Mouse (Mus musculus) neural tube, embryonic 12.5 days (tissue): Measurements from ENCODE around the gene Cenpu. TPM values are rescaled to one million over a fixed set of nuclear protein-coding genes. Genes with fewer than 3 reads are reported as not detected.
"Not testable (repeated sequence)": the region's sequence is repeated elsewhere in the genome, so short reads cannot be mapped to it uniquely, and the experiment has no call there.

Experiments
- ATAC-seq: fragments of 200-750 bp; cut with Nextera tagmentation; 2 replicates; pipeline ENCODE4 v1.8.0; 2017; ENCODE audit warnings: low read depth, mild to moderate bottlenecking, moderate TSS enrichment, moderate library complexity; ENCODE audit not compliant: low FRiP score
- H3K27ac ChIP-seq: fragments of 300-500 bp; sonication (generic); 2 replicates; pipeline ENCODE4 v1.5.1; 2016
- H3K27me3 ChIP-seq: fragments of 300-500 bp; sonication (generic); replicated peaks from 2 replicates; pipeline ENCODE4 v1.6.1; 2016; ENCODE audit warnings: mild to moderate bottlenecking
- H3K36me3 ChIP-seq: fragments of 300-500 bp; sonication (generic); 2 replicates; pipeline ENCODE4 v1.6.1; 2016; ENCODE audit warnings: mild to moderate bottlenecking
- H3K4me1 ChIP-seq: fragments of 300-500 bp; sonication (generic); 2 replicates; pipeline ENCODE4 v1.6.1; 2016
- H3K4me2 ChIP-seq: fragments of 300-500 bp; sonication (generic); replicated peaks from 2 replicates; pipeline ENCODE4 v1.6.1; 2016; ENCODE audit warnings: mild to moderate bottlenecking
- H3K4me3 ChIP-seq: fragments of 300-500 bp; sonication (generic); 2 replicates; pipeline ENCODE4 v1.5.1; 2016
- H3K9ac ChIP-seq: fragments of 300-500 bp; sonication (generic); 2 replicates; pipeline ENCODE4 v1.6.1; 2016; ENCODE audit warnings: mild to moderate bottlenecking
- H3K9me3 ChIP-seq: fragments of 300-500 bp; sonication (generic); 2 replicates; pipeline ENCODE4 v1.6.1; 2016; ENCODE audit warnings: mild to moderate bottlenecking
- WGBS: fragments of 180-500 bp; shearing (Covaris S2); methylation state at CpG from one replicate; pipeline ENCODE4 v1.1.7; 2016; 5-methylcytosine and 5-hydroxymethylcytosine counted together
- polyA plus RNA-seq: library from polyadenylated mRNA; unstranded; fragments of >200 nt; fragmentation: Nextera tagmentation; extraction: Ambion mirVana; gene quantifications from 2 replicates; pipeline ENCODE4 v1.2.1, GENCODE M21; 2016

Gene Cenpu
- polyA plus RNA-seq, 1 experiment from 2014 or later, result 15.8 TPM

DNA sequence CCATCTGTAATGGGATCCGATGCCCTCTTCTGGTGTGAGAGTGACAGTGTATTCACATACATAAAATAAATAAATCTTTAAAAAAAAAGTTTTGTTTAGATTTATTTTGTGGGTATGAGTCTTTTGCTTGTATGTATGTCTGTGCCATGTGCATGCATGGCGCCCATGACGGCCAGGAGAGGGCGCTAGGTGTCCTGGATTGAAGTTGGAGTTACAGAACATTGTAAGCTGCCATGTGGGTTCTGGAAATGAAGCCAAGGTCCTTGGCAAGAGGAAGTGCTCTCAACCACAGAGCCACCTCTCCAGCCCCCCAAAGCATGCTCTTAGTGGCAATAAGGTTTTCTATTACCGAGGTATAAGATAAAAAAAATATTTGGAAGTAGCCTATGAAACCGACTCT lies 7.6 kb downstream of the Cenpu start:
- 75% methylated on average over 6 of the region's 6 CpGs for WGBS
- ATAC-seq, result no peak
- no peak overlapping the region for H3K4me3 ChIP-seq

DNA sequence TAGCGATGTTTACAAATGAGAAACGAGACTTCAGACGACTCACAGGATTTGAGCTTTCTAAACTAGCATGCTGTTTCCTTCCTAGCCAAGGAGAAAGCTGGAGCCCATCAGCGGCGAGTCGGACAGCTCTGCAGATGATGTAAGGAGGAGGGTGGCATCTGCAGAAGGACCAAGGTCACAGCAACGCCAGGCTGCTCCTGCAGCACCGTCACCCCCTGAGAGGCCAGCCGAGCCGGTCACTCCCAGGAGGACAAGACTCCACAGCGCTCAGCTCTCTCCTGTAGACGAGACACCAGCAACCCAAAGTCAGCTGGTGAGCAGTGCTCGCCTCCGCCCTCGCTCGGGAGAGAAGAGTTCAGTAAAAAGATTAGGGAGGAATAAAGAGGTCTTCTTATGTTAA lies 10.5 kb downstream of the Cenpu start:
- ATAC-seq, result no peak
- Histone ChIP-seq H3K9ac (no peak overlapping the region), H3K36me3 (peaks cover 31% of the 10 kb centered on the region), H3K27me3 (no peaks in the 10 kb centered on the region), H3K27ac (no peak overlapping the region), H3K4me3 (no peak overlapping the region), H3K9me3 (no peaks in the 10 kb centered on the region), H3K4me1 (no peaks in the 10 kb centered on the region), H3K4me2 (no peak overlapping the region)
- WGBS, result 87% methylated on average over 16 of the region's 16 CpGs

More for the DNA sequence above, 7.6 kb downstream of the Cenpu start:
- no peaks in the 10 kb centered on the region for H3K27me3 ChIP-seq
- no peak overlapping the region for H3K27ac ChIP-seq
- H3K9me3 ChIP-seq, result no peaks in the 10 kb centered on the region
- no peak overlapping the region for H3K4me2 ChIP-seq
- H3K4me1 ChIP-seq, result no peaks in the 10 kb centered on the region
- no peak overlapping the region for H3K9ac ChIP-seq
- peaks cover 24% of the 10 kb centered on the region for H3K36me3 ChIP-seq

DNA sequence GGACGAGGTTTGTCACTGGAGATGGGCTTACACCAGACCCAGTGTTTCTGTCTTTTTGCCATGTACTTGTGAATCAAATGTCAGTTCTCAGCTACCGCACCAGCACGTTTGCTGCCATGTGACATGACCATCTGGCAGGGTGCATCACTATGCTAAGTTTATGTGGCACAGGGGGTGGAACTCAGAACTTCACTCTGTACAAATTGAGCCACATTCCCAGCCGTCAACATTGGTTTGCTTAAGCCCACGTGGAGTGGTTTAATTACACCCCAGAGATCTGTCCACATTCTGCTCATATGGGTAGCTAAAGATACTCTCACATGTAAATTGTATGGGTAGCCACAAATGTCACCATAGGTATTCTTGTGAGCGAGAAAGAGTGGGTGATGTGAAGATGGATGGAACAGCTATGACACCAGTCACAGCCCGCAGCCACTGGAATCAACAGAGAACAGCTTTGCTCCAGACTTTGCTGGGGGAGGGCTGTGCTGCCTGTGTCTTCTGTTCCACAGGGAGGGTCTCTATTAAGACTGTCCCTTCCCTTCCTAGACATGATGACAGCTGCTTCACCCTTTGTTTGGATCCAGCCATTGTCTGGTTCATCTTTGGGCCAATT lies 15.2 kb downstream of the Cenpu start:
- no peak overlapping the region for H3K4me2 ChIP-seq
- WGBS, result 77% methylated on average over 7 of the region's 7 CpGs
- H3K4me3 ChIP-seq, result no peak overlapping the region
- no peak overlapping the region for H3K27ac ChIP-seq
- H3K27me3 ChIP-seq, result no peaks in the 10 kb centered on the region
- ATAC-seq, result no peak
- H3K9ac ChIP-seq, result no peak overlapping the region
- peaks cover 20% of the 10 kb centered on the region for H3K36me3 ChIP-seq
- H3K9me3 ChIP-seq, result no peaks in the 10 kb centered on the region
- H3K4me1 ChIP-seq, result no peaks in the 10 kb centered on the region

DNA sequence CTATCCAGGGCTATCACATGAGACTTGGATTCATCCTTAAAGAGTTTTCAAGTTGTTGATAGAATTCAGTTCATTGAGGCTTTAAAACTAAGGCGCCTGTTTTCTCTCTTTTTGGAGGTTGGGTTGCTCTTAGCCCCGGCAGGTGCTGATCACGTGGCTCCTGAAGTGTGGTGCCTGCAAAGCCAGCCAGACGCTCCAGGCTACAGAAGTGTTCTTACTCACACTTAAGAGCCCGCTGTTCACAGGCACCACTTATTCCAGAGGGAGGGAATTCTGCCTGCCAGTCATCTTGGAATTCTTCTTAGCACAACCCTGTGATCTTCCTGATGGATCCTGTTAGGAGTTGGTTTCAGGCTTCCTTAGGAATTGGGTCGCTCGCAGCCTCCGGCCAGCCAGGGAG lies 16.1 kb downstream of the Cenpu start:
- Histone ChIP-seq H3K27me3 (no peaks in the 10 kb centered on the region), H3K9me3 (no peaks in the 10 kb centered on the region), H3K9ac (no peak overlapping the region), H3K27ac (no peak overlapping the region), H3K4me1 (no peaks in the 10 kb centered on the region), H3K36me3 (peaks cover 10% of the 10 kb centered on the region; the same call in 1 of the 2 replicates), H3K4me3 (no peak overlapping the region), H3K4me2 (no peak overlapping the region)
- ATAC-seq, result no peak
- 90% methylated on average over 8 of the region's 8 CpGs for WGBS

DNA sequence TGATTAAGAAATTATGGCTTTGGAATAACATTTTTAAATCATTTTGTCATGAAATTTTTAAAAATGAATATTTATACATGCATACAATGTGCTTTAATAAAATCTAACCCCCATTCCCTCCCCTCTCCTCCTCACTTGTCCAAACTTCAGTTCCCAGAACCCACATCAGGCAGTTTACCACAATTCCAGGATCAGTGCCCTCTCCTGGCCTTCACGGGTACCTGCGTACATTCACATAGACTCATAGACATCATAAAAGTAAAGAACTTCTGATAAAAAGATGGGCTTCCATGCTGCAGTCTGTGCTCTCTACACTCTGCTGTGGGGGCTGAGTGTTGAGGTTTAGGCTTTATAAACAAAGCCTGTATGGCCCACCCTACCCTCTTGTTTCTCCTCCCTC lies 17.1 kb downstream of the Cenpu start:
- ATAC-seq, result no peak
- WGBS, result 87% methylated on average over 2 of the region's 2 CpGs
- H3K36me3 ChIP-seq, result peaks cover 7% of the 10 kb centered on the region; the same call in 1 of the 2 replicates
- no peak overlapping the region for H3K4me2 ChIP-seq
- no peaks in the 10 kb centered on the region for H3K9me3 ChIP-seq
- H3K27ac ChIP-seq, result no peak overlapping the region
- no peak overlapping the region for H3K4me3 ChIP-seq
- H3K9ac ChIP-seq, result no peak overlapping the region
- H3K27me3 ChIP-seq, result no peaks in the 10 kb centered on the region
- H3K4me1 ChIP-seq, result no peaks in the 10 kb centered on the region

DNA sequence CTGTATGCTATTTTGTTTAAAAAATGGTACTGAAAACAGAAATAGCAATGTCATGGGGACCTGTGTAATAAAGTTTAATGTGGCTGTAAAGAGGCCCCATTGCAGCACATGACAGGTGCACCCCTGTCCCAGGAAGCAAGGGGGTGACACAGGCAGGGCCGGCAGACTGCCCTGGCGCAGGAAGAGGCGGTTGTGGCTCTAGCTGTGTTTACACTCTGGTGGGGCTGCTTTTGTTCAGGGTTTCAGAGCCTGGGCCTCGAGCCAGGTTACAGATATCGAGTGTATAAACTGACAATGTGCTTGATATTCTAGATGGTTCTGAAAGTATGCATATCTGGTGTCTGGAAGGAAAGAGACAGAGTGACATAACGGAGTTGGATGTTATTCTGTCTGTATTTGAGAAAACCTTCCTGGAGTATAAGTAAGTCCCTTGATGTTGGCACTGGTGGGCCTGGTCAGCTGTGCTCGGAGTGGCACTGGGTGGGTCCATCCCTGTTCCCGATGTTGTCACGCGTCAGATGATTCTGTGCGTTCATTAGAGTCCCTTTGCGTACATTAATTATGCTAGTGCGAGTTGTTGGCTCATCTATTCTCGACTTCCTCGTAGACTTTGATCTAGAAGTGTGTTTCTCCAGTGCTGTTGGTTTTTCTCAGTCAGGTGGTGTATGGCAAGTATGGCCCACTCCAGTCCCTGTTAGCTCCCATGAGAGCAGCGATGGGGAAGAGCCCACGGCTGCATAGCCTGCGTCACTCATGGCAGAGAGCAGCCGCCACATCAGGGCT lies 18.0 kb downstream of the Cenpu start:
- Histone ChIP-seq H3K27ac (no peak overlapping the region), H3K9me3 (no peaks in the 10 kb centered on the region), H3K36me3 (peaks cover 12% of the 10 kb centered on the region; the same call in 1 of the 2 replicates), H3K9ac (no peak overlapping the region), H3K27me3 (no peaks in the 10 kb centered on the region), H3K4me3 (no peak overlapping the region), H3K4me1 (no peaks in the 10 kb centered on the region), H3K4me2 (no peak overlapping the region)
- ATAC-seq, result no peak
- WGBS, result 92% methylated on average over 19 of the region's 19 CpGs

DNA sequence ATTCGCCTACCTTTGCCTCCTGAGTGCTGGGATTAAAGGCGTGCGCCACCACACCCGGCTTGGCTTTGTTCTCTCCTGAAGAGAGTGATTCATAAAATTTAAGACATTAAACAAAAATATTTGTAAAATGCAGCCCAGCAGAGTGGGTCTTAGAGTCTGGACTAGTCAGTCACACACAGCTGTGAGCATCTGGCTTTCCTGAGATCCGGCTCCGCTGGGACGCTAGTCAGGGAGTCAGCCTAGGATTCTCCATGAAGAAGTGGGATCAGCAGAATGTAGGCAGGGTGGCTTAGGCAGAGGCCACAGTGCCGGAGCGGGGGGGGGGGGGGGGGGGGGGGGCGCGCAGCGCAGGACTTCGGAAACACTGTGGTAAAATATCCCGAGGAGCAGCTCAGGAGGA lies 18.8 kb downstream of the Cenpu start:
- H3K4me3 ChIP-seq, result no peak overlapping the region
- no peaks in the 10 kb centered on the region for H3K27me3 ChIP-seq
- no peak overlapping the region for H3K9ac ChIP-seq
- ATAC-seq, result no peak
- no peaks in the 10 kb centered on the region for H3K4me1 ChIP-seq
- WGBS, result 92% methylated on average over 9 of the region's 14 CpGs
- H3K27ac ChIP-seq, result no peak overlapping the region
- H3K36me3 ChIP-seq, result 0 out of 2 replicates have a peak, but pooled peaks cover 9% of the 10 kb centered on the region
- H3K9me3 ChIP-seq, result no peaks in the 10 kb centered on the region
- H3K4me2 ChIP-seq, result no peak overlapping the region

DNA sequence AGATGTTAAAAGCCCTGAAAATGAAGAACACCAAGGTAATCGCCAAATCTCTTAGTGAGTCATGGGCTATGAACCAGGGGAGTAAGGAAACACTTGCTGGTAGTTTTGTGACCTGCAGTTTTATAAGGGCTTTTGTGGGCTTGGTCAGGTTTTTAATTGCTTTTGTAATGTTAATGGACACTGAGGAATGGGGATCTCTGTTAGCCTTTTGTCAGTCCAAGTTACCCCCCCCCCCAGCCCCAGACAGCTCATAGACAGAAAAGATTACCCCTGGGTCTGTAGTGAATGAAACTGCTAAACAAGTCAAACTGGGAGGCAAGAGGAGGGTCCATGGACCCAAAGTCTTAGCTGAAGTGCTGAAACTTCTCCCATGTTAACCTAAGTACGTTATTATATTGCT lies 21.6 kb downstream of the Cenpu start:
- Histone ChIP-seq H3K9me3 (no peaks in the 10 kb centered on the region), H3K4me3 (no peak overlapping the region), H3K27ac (no peak overlapping the region), H3K27me3 (no peaks in the 10 kb centered on the region), H3K9ac (no peak overlapping the region), H3K4me2 (no peak overlapping the region), H3K4me1 (no peaks in the 10 kb centered on the region), H3K36me3 (peaks cover 22% of the 10 kb centered on the region)
- WGBS, result 84% methylated on average over 2 of the region's 2 CpGs
- ATAC-seq, result no peak

DNA sequence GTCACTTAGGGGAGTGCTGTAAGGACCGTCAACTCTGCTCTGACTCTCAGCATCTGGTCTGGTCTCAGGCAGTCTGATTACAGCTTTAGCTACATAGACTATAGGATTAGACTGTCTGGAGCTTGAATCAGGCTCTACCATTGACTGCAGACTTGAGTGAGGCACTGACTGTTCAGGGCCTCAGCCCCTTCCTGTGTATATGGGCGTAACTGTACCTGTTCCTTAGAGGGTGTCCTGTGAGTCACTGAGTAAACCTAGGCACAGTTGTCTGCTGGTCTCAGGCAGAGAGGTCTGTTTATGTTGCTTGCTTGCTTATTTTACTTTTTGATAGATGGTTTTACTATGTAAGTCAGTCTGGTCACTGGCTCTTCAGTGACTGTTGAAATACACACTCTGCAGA lies 22.1 kb downstream of the Cenpu start:
- H3K27ac ChIP-seq, result no peak overlapping the region
- no peak overlapping the region for H3K4me2 ChIP-seq
- H3K36me3 ChIP-seq, result peaks cover 27% of the 10 kb centered on the region
- no peaks in the 10 kb centered on the region for H3K27me3 ChIP-seq
- no peaks in the 10 kb centered on the region for H3K4me1 ChIP-seq
- ATAC-seq, result no peak
- 93% methylated on average over 2 of the region's 2 CpGs for WGBS
- H3K9me3 ChIP-seq, result no peaks in the 10 kb centered on the region
- no peak overlapping the region for H3K9ac ChIP-seq
- no peak overlapping the region for H3K4me3 ChIP-seq

DNA sequence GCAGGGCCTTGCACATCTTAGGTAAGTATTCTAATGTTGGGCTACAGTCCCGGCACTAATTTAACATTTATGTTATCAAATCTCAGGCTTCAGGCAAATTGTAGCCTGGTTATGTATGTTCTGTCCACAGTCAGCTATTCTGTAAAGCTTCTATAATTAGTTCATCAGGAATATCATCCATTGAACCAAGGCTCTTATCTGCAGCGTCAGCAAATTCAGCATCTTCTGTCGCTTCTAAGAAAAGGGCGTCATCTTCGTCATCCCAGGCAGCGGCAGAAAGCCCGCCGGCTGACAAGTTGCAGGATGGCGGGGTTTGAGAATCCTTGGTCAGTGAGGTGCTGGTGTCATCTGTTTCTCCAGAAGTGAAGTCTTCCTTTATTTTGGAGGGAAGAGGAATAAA lies 27.0 kb downstream of the Cenpu start:
- no peak for ATAC-seq
- H3K27ac ChIP-seq, result no peak overlapping the region
- WGBS, result 95% methylated on average over 9 of the region's 9 CpGs
- H3K4me1 ChIP-seq, result no peaks in the 10 kb centered on the region
- no peak overlapping the region for H3K9ac ChIP-seq
- H3K9me3 ChIP-seq, result no peaks in the 10 kb centered on the region
- no peak overlapping the region for H3K4me3 ChIP-seq
- no peak overlapping the region for H3K4me2 ChIP-seq
- peaks cover 44% of the 10 kb centered on the region for H3K36me3 ChIP-seq
- no peaks in the 10 kb centered on the region for H3K27me3 ChIP-seq

DNA sequence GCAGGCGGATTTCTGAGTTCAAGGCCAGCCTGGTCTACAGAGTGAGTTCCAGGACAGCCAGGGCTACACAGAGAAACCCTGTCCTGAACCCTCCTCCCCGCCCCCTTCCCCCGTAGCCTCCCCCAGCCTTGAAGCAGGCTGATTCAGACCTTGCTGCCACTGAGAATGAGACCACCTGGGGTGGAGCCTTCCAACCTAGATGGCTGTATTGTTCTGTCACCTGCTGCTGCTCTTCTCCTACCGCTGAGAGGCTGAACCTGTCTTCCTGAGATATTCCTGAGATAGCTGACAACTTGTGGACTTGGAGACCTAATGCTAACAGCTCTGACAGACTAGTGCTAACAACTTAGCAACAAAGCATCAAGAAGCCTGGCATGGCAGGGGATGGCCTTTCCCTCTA lies 32.5 kb downstream of the Cenpu start:
- H3K9me3 ChIP-seq, H3K27ac ChIP-seq, H3K9ac ChIP-seq, ATAC-seq, H3K4me3 ChIP-seq, H3K27me3 ChIP-seq, H3K4me1 ChIP-seq, H3K4me2 ChIP-seq: not testable (repeated sequence)
- H3K36me3 ChIP-seq, result peaks cover 13% of the 10 kb centered on the region
- WGBS, result 30% methylated on average over 4 of the region's 4 CpGs

DNA sequence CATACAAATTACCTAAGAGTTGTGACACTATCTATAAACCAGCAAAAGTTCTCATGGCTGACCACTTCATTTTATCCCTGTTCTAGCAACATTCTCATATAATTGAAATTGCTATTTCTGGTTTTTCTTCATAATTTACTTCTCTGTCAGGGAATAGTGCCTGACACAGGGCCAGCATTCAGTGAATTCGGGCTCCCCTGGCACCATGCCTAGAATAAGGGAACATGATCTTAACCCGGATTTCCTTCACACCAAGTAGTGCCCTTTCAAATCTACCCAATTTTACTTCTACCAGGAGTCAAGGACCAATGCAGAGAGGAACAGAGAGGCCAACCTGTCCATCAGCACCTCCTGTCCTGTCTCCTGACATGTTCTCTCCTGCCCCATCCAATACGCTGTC lies 33.7 kb downstream of the Cenpu start:
- no peaks in the 10 kb centered on the region for H3K4me1 ChIP-seq
- no peaks in the 10 kb centered on the region for H3K27me3 ChIP-seq
- peaks cover 7% of the 10 kb centered on the region; the same call in 1 of the 2 replicates for H3K36me3 ChIP-seq
- H3K9ac ChIP-seq, result no peak overlapping the region
- no peak overlapping the region for H3K27ac ChIP-seq
- 92% methylated on average over 3 of the region's 3 CpGs for WGBS
- H3K4me3 ChIP-seq, result no peak overlapping the region
- H3K9me3 ChIP-seq, result no peaks in the 10 kb centered on the region
- no peak overlapping the region for H3K4me2 ChIP-seq
- ATAC-seq, result no peak

DNA sequence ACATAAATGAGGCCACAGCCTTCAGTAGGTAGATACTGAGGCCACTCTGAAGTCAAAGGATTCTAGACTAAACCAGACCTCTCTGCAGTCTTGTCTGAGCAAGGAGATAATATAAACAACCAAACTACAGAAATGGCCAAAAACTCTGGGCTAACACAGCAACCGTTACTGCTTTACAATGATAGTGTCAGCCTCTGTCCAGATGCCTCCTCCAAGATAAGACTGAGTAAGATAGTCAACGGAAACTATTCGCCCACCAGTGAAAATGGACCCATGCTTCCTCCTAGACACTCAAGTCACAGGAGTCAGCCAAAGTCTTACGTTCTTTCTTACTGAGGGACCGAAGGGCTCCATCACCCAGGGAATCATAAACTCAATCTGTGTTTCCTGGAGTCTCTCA lies 36.1 kb downstream of the Cenpu start:
- ATAC-seq, result no peak
- WGBS, result 93% methylated on average over 5 of the region's 5 CpGs

More for the DNA sequence above, 36.1 kb downstream of the Cenpu start:
- Histone ChIP-seq H3K9ac (no peak overlapping the region), H3K4me1 (no peaks in the 10 kb centered on the region), H3K27ac (no peak overlapping the region), H3K27me3 (no peaks in the 10 kb centered on the region), H3K4me2 (no peak overlapping the region), H3K9me3 (no peaks in the 10 kb centered on the region), H3K36me3 (no peaks in the 10 kb centered on the region), H3K4me3 (no peak overlapping the region)
